Mouse (Mus musculus) liver, embryonic 14.5 days (tissue): ENCODE data around the gene Msl3.

Source experiments
- CTCF ChIP-seq: IDR thresholded peaks from 2 replicates; pipeline ENCODE4 v1.5.1; 2016; ENCODE audit warnings: antibody characterized with exemption, low read depth, control low read depth
- EP300 ChIP-seq: IDR thresholded peaks from 2 replicates; pipeline ENCODE4 v1.6.1; 2016; ENCODE audit warnings: antibody characterized with exemption, low read depth

- TF ChIP-seq EP300 = no peak
- no peak for TF ChIP-seq CTCF
Measured at GRCm38 (mm10) chrX:168672913-168673524, 679 bp downstream of the Msl3 start.
